Mouse (Mus musculus) heart, embryonic 15.5 days (tissue): ENCODE measurements around the gene Tnfrsf1b. TPM values are rescaled to one million over a fixed set of nuclear protein-coding genes. Genes with fewer than 3 reads are reported as not detected.

Experiments
- ATAC-seq: fragments of 200-750 bp; cut with Nextera tagmentation; replicated peaks from 2 replicates; pipeline ENCODE4 v1.8.0; 2017; ENCODE audit warnings: low read depth, moderate TSS enrichment; ENCODE audit not compliant: insufficient number of reproducible peaks, insufficient read depth, low FRiP score
- H3K27ac ChIP-seq: fragments of 300-500 bp; sonication (generic); 2 replicates; pipeline ENCODE4 v1.5.1; 2015; ENCODE audit warnings: mild to moderate bottlenecking, inconsistent platforms
- H3K27me3 ChIP-seq: fragments of 300-500 bp; sonication (generic); 2 replicates; pipeline ENCODE4 v1.6.1; 2015; ENCODE audit warnings: inconsistent platforms
- H3K36me3 ChIP-seq: fragments of 300-500 bp; sonication (generic); 2 replicates; pipeline ENCODE4 v1.6.1; 2015; ENCODE audit warnings: mild to moderate bottlenecking, inconsistent platforms
- H3K4me1 ChIP-seq: fragments of 300-500 bp; sonication (generic); replicated peaks from 2 replicates; pipeline ENCODE4 v1.6.1; 2015; ENCODE audit warnings: inconsistent platforms
- H3K4me2 ChIP-seq: fragments of 300-500 bp; sonication (generic); 2 replicates; pipeline ENCODE4 v1.6.1; 2015; ENCODE audit warnings: inconsistent platforms, mild to moderate bottlenecking, moderate library complexity
- H3K4me3 ChIP-seq: fragments of 300-500 bp; sonication (generic); 2 replicates; pipeline ENCODE4 v1.5.1; 2015; ENCODE audit warnings: mild to moderate bottlenecking, inconsistent platforms
- H3K9ac ChIP-seq: fragments of 300-500 bp; sonication (generic); 2 replicates; pipeline ENCODE4 v1.6.1; 2015; ENCODE audit warnings: mild to moderate bottlenecking, inconsistent platforms
- H3K9me3 ChIP-seq: fragments of 300-500 bp; sonication (generic); replicated peaks from 2 replicates; pipeline ENCODE4 v1.6.1; 2016; ENCODE audit warnings: inconsistent platforms
- WGBS: fragments of 180-500 bp; shearing (Covaris S2); methylation state at CpG from one replicate; pipeline ENCODE4 v1.1.7; 2015; ENCODE audit warnings: mixed read lengths; 5-methylcytosine and 5-hydroxymethylcytosine counted together
- polyA plus RNA-seq: library from polyadenylated mRNA; unstranded; fragments of >200 nt; fragmentation: Nextera tagmentation; extraction: Ambion mirVana; gene quantifications from 2 replicates; pipeline ENCODE4 v1.2.1, GENCODE M21; 2015

Gene Tnfrsf1b
- polyA plus RNA-seq, 1 experiment from 2014 or later: 2.9 TPM

DNA sequence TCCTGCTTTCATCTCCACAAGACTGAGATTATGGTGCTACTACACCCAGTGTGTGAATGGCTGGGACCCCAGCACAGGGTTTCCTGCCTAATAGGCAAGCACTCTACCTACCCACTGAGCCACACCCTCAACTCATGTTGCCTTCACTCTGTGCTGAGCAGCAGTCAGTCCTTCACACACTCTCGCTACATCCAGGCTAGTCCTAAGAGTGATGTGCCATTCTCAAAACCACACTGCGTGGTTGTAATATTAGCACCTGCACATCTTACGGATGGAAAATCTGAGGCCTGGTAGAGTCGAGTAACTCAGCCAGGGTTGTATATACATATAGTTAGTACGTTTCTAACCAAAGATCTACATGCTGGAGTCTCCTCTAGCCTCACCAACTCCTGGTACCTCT, 28.2 kb upstream of the Tnfrsf1b start:
- no peaks in the 10 kb centered on the region for H3K4me1 ChIP-seq
- no peak for ATAC-seq
- no peaks in the 10 kb centered on the region for H3K9me3 ChIP-seq
- no peaks in the 10 kb centered on the region for H3K36me3 ChIP-seq
- no peaks in the 10 kb centered on the region for H3K27me3 ChIP-seq
- 85% methylated on average over 5 of the region's 5 CpGs for WGBS
- H3K4me2 ChIP-seq: no peak overlapping the region
- no peak overlapping the region for H3K4me3 ChIP-seq
- H3K9ac ChIP-seq: no peak overlapping the region
- no peak overlapping the region for H3K27ac ChIP-seq

DNA sequence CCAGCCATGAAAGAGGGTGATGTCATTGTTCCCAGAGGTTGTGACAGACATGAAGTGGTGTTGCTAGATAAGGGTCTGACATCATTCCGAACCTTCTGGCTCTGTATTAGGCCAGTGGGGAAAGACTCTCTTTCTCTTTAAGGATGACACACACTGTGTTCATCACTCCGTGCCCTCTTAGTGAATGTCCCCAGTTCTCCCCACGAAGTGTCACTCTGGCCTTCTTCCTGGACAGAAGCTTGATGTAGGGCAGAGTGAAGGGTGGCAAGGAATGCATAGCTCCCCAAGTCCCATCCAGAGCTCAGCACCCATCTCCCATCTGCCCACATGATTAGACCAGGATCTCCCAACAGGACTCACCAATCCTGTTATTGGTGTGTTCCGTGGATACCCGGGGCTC, 27.3 kb upstream of the Tnfrsf1b start:
- ATAC-seq: no peak
- Histone ChIP-seq H3K27ac (no peak overlapping the region), H3K4me2 (no peak overlapping the region), H3K4me3 (no peak overlapping the region), H3K4me1 (no peaks in the 10 kb centered on the region), H3K36me3 (no peaks in the 10 kb centered on the region), H3K9me3 (no peaks in the 10 kb centered on the region), H3K9ac (no peak overlapping the region), H3K27me3 (no peaks in the 10 kb centered on the region)
- 72% methylated on average over 5 of the region's 5 CpGs for WGBS

DNA sequence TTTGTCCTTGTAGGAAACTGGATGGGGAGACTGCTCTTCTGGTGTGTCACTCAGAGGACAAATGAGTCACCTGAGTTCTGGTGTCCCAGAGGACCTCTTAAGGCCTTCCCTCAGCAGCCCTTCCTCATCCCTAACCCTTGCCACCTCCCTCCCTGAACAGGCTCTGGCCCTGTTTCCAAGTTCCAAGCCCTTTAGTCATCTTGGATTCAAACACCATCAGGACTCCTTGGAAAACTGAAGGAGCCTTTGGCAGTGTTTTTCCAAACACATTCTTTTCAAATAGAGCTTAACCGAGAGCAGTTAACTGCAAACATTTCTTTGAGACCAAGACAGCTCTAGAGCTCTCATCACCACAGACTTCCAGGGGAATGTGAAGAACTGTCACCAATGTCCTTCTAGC, 26.1 kb upstream of the Tnfrsf1b start:
- 49% methylated on average over 1 of the region's 1 CpGs for WGBS
- H3K4me2 ChIP-seq: no peak overlapping the region
- H3K4me3 ChIP-seq: no peak overlapping the region
- H3K9me3 ChIP-seq: no peaks in the 10 kb centered on the region
- peak overlapping the region; percentile 68 for H3K27ac ChIP-seq
- no peak overlapping the region for H3K9ac ChIP-seq
- no peaks in the 10 kb centered on the region for H3K4me1 ChIP-seq
- H3K36me3 ChIP-seq: no peaks in the 10 kb centered on the region
- no peak for ATAC-seq
- H3K27me3 ChIP-seq: no peaks in the 10 kb centered on the region

- Histone ChIP-seq H3K4me1 (no peaks in the 10 kb centered on the region), H3K4me3 (no peak overlapping the region), H3K9ac (no peak overlapping the region), H3K27ac (no peak overlapping the region), H3K4me2 (no peak overlapping the region), H3K36me3 (no peaks in the 10 kb centered on the region), H3K9me3 (no peaks in the 10 kb centered on the region), H3K27me3 (no peaks in the 10 kb centered on the region)
- WGBS: 84% methylated on average over 4 of the region's 4 CpGs
- ATAC-seq: no peak
These were observed 25.0 kb upstream of the Tnfrsf1b start for GRCm38 (mm10) chr4:145271634-145272033.

DNA sequence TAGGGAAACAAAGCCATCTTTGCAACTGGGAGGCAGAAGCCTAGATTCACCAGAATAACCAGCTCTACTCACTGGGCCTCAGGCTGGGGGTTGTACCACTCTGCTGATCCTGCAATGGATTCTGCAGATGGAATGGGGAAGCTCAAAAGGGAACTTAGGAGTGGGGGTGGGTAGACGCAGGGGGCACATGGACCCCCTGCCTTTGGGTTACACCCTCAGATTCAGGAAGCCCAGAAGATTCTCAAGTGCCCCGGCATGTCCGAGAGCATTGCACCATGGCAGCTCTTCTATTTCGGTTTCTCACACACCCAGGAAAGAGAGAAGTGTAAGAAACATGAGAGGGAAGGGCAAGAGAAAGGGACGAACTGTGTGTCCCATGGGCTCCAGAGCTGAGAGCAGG, 23.5 kb upstream of the Tnfrsf1b start:
- Histone ChIP-seq H3K4me1 (no peaks in the 10 kb centered on the region), H3K9me3 (no peaks in the 10 kb centered on the region), H3K36me3 (no peaks in the 10 kb centered on the region), H3K27ac (no peak overlapping the region), H3K9ac (no peak overlapping the region), H3K27me3 (no peaks in the 10 kb centered on the region), H3K4me2 (no peak overlapping the region), H3K4me3 (no peak overlapping the region)
- WGBS: 69% methylated on average over 5 of the region's 5 CpGs
- no peak for ATAC-seq

- Histone ChIP-seq H3K27me3 (no peaks in the 10 kb centered on the region), H3K9me3 (no peaks in the 10 kb centered on the region), H3K36me3 (no peaks in the 10 kb centered on the region), H3K4me1 (no peaks in the 10 kb centered on the region), H3K27ac (no peak overlapping the region), H3K4me2 (no peak overlapping the region), H3K4me3 (no peak overlapping the region), H3K9ac (no peak overlapping the region)
- 53% methylated on average over 4 of the region's 4 CpGs for WGBS
- no peak for ATAC-seq
These were observed 21.0 kb upstream of the Tnfrsf1b start for GRCm38 (mm10) chr4:145267631-145268110.

DNA sequence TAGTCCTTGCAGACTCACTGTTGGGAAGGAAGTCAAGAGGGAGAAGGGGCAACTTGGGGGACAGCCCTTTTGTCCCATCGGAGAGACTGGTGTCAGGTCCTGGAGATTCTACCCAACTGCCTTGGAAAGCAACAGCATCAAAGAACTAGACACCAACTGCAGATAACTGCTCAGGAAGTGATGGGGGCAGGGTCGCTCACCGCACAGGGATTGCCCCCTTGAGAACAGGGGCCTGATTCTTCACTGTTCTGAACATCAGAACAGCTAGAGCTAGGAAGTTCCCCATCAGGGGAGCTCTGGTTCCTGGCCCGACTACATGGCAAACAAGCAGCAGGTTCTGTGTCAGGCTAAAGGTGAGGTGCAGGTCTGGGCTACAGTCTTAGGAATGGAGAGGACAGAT, 19.8 kb upstream of the Tnfrsf1b start:
- Histone ChIP-seq H3K4me1 (no peaks in the 10 kb centered on the region), H3K9ac (no peak overlapping the region), H3K27me3 (no peaks in the 10 kb centered on the region), H3K27ac (no peak overlapping the region), H3K36me3 (no peaks in the 10 kb centered on the region), H3K4me3 (no peak overlapping the region), H3K4me2 (no peak overlapping the region), H3K9me3 (no peaks in the 10 kb centered on the region)
- WGBS: 50% methylated on average over 4 of the region's 4 CpGs
- no peak for ATAC-seq

- no peak overlapping the region for H3K27ac ChIP-seq
- no peaks in the 10 kb centered on the region for H3K27me3 ChIP-seq
- H3K4me1 ChIP-seq: no peaks in the 10 kb centered on the region
- WGBS: 25% methylated on average over 2 of the region's 2 CpGs
- H3K4me3 ChIP-seq: no peak overlapping the region
- H3K9ac ChIP-seq: no peak overlapping the region
- no peaks in the 10 kb centered on the region for H3K36me3 ChIP-seq
- H3K9me3 ChIP-seq: no peaks in the 10 kb centered on the region
- H3K4me2 ChIP-seq: no peak overlapping the region
- ATAC-seq: no peak
These were observed 18.1 kb upstream of the Tnfrsf1b start for GRCm38 (mm10) chr4:145264761-145265160.

GRCm38 (mm10) chr4:145263583-145263982, 16.9 kb upstream of the Tnfrsf1b start:
- H3K9me3 ChIP-seq: no peaks in the 10 kb centered on the region
- no peaks in the 10 kb centered on the region for H3K27me3 ChIP-seq
- no peaks in the 10 kb centered on the region for H3K4me1 ChIP-seq
- no peak overlapping the region for H3K27ac ChIP-seq
- no peak overlapping the region for H3K9ac ChIP-seq
- ATAC-seq: no peak
- H3K36me3 ChIP-seq: no peaks in the 10 kb centered on the region
- H3K4me2 ChIP-seq: no peak overlapping the region
- H3K4me3 ChIP-seq: no peak overlapping the region
- WGBS: 95% methylated on average over 1 of the region's 1 CpGs

GRCm38 (mm10) chr4:145260802-145261201, 14.1 kb upstream of the Tnfrsf1b start:
- H3K9ac ChIP-seq: no peak overlapping the region
- H3K4me1 ChIP-seq: no peaks in the 10 kb centered on the region
- H3K27ac ChIP-seq: no peak overlapping the region
- no peaks in the 10 kb centered on the region for H3K9me3 ChIP-seq
- H3K36me3 ChIP-seq: no peaks in the 10 kb centered on the region
- H3K4me2 ChIP-seq: no peak overlapping the region
- no peak overlapping the region for H3K4me3 ChIP-seq
- 73% methylated on average over 5 of the region's 5 CpGs for WGBS
- no peak for ATAC-seq
- H3K27me3 ChIP-seq: no peaks in the 10 kb centered on the region

DNA sequence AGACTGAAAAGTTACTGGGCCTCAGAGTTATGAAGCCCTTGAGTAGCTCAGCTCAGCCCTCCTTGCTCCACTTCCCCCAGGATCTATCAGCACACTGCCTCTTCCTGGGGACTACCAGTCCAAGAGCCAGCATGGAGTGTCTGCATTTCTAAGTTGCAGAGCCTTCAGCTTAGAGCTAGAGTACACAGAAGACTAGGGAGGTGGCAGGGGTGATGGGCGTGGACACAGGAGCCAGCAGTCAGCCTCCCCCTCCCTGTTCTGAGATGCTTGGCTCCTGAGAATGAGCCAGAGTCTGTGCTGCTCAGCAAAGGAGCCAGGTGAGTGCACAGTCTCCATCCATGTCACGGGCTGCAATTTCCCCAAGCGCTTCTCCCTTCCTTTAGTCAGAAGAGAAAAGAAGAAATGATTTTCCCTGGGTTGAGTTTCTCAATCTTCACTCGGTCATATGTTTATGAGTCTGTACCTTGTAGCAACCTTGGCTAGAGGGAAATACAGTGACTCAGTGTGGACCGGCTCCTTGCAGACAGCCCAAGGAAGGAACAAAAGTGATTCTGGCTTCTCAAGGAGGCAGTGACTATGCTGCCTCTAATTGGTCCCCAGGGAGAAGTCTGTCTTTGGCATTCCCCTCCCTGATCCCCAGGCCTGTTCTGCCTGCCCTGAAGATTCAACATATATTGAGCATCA, 11.2 kb upstream of the Tnfrsf1b start:
- Histone ChIP-seq H3K4me1 (no peaks in the 10 kb centered on the region), H3K4me2 (no peak overlapping the region), H3K36me3 (no peaks in the 10 kb centered on the region), H3K9me3 (no peaks in the 10 kb centered on the region), H3K9ac (no peak overlapping the region), H3K27me3 (no peaks in the 10 kb centered on the region), H3K4me3 (no peak overlapping the region), H3K27ac (no peak overlapping the region)
- no peak for ATAC-seq
- 58% methylated on average over 5 of the region's 5 CpGs for WGBS

GRCm38 (mm10) chr4:145256144-145256543, 9.5 kb upstream of the Tnfrsf1b start:
- Histone ChIP-seq H3K4me1 (no peaks in the 10 kb centered on the region), H3K9me3 (no peaks in the 10 kb centered on the region), H3K27ac (no peak overlapping the region), H3K4me3 (no peak overlapping the region), H3K36me3 (no peaks in the 10 kb centered on the region), H3K27me3 (no peaks in the 10 kb centered on the region), H3K9ac (no peak overlapping the region), H3K4me2 (no peak overlapping the region)
- WGBS: 82% methylated on average over 5 of the region's 5 CpGs
- ATAC-seq: no peak
